Mouse (Mus musculus) gastrocnemius, postnatal 10 days (tissue): ENCODE results near the gene Slc25a21. TPM values are rescaled to one million over a fixed set of nuclear protein-coding genes. Genes with fewer than 3 reads are reported as not detected.
A peak's percentile ranks its signal among the peaks of the same experiment; 100 is the strongest.

Experiments
- DNase-seq: peaks from one replicate; pipeline ENCODE4 v3.0.0; 2021; ENCODE audit warnings: mixed read lengths
- total RNA-seq, 2 experiments: library from RNA; stranded (reverse); gene quantifications; 2 replicates each; pipeline ENCODE4 v1.2.3; 2021

Slc25a21 gene
- total RNA-seq, 2 experiments from 2014 or later, result 0.35 to 0.54 TPM

DNA sequence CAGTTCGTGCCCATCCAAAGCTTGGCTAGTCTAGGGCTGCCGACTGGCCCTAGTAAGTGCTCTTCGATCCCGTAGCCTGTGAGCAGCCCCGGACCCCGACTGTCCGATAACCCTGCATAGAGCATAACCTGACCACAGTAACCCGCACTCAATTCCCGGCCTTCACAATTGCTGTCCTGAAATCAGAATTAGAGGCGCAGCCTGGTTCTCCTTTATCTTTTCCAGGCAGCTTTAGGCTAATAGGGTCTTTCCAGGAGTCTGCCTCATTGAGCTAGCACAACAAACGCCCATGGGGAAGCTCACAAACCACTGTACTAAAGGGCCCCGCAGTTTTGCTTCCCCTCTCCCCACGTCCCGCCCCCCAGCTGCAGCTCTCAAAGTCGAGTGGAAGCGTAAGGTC is 506.9 kb downstream of the Slc25a21 start:
- no peak for DNase-seq

DNA sequence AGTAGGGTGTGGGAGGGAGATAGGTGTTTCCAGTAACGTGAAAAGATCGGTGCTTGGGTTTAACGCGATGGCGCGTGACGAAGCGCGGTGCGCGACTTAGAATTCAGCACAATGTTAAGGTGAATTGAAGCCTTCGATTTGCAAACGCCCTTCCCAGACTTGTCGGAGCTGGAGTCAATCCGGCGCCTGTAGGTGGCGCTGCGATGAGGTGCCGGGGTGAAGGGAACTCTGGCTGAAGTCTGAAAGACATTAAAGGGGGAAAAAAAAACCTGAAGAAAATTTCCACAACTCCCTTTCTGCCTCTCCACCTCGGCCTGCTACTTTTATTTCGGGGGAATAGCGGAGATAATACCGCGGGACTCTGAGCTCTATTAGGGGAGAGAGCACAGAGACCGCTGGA is 507.5 kb downstream of the Slc25a21 start:
- peak; percentile 46 for DNase-seq

DNA sequence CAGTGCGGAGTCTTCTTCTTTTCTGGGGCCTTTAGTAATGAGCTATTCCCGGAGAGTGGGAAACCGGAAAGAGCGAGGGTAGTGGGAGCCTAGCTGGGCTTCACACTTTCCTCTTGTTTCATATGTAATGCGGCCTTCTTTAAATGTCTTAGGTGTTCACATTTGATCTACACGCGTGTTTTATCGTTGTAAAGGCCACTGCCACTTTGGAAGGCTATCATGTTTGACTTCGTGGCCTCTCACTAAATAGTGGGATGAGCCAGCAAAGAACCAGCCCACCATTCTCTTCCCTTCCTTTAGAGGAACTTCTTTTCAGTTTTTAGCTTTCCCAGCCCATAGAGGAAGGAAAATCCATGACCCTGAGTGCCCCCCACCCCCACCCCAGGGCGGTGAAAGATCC is 507.9 kb downstream of the Slc25a21 start:
- no peak for DNase-seq

DNA sequence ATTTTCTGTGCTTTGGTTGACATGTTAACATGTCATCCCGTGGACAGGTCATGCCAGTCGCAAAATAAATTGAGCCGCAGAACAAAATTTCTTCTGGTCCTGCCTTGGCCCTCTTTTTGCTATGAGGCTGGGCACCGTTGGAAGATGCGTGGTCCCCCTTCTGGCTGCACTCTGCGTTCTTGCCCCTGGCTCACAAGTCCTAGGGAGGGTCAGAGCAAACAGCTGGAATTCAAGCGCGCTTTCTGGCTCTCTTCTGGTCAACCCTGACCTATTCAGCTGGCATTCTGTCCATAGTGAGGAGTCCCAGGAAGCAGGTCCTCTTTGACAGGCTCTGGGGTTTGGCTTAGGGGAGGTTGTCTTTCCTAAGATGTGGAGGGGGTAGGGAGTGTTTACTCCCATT is 508.4 kb downstream of the Slc25a21 start:
- DNase-seq, result no peak

DNA sequence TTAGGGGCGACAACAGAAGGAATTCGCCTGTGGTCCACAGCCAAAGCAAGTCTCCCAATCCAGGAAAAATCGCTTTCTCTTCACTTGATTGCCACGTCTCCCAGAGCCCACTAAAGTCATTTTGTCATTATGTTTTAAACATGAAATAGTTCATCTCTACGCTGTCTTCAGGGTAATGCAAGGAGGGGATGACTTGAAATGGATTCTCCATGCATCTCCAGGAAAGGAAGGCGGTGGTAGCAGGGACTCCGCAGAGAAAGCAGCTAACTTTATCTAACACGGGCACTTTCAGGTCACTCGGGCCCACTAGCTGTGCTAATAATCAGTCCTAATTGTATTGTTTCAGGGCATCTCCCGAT is 508.8 kb downstream of the Slc25a21 start:
- no peak for DNase-seq

DNA sequence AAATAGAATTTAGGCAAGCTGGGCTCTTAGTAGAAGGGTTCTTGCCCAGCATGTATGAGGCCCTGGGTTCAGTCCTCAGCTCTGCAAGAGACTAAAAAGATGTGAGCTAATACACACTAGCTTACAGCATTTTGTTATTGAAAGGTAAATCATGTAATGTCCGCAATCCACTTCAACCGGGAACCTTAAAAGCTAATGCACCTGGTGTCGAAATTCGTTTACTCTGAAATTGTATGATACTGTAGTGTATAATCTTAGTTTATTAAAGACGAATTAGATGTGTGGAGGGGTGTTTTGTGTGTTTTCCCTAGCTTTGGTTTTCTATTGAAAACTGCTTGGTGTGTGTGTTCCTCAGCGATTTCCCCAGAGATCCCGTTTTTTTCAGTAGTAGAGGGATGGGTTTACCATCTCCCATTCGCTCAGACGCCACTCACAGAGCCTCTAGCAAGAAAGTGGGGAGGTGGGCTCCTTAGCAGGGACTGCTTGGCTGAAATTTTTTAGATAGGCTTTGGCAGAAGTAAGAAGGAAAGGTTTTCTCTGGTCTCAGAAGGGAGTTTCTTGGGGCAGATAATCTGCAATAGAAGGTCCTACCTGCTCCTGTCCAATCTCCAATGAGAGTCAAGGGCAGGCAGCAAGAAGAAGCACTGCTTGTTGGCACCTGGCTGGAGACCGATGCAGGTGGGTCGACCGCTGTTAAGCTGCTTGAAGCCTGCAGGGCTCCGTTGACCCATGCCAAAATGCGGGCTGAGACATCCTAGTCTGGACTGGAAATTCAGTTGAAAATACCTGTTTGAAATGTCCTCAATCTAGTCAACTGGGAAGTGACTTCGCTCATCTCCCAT is 509.4 kb downstream of the Slc25a21 start:
- no peak for DNase-seq

DNA sequence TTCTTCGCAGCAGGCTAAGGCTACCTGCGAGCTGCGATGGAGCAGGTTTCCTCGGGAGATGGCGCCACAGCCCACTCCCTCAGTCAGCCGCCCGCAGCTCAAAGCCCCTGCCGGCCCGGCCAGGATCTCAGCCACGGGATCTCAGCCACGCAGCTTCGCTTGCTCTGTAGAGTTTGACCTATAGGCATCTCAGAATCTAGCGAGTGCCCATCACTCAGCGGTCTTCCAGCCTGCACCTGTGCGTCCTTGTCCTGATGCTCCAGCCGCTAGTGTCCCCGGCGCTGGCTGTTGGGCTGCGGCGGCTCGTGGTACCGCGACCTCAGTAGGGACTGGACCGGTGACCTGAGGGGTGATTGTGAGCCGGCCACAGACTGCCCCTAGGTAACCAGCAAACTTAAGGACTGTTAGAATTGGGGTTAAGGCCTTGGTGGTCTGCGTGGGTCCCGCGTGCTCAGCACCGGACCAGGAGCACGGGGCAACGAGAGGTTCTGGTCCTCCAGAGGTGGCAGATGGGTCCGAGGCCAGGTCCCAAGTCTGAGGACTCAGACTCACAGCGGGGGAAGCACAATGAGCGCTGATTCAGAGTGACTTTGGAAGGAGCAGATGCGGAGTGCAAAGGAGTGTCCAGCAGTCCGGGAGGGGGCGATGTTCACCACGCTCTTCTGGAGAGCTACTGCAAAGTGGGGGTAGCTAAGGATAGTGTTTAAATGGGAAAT is 516.0 kb downstream of the Slc25a21 start:
- peak; percentile 31 for DNase-seq

DNA sequence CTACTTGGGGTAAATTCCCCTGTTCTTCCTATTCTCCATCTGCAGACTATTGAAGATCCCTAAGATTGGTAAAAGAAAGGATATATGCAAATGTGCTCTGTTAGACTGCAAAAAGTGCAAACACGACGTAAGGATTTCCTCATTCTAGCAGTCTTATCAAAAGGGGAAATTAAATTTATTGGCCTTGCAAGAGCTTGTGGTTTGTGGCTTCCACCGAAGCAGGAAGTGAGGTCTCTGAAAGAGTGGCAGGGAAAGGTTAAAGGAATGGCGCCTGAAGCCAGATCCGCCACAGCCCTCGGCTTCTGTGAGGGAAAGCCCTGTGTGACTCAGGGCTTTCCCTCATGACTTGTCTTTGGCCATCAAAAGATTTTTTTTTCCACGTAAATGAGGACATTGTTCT is 519.7 kb downstream of the Slc25a21 start:
- DNase-seq, result no peak

DNA sequence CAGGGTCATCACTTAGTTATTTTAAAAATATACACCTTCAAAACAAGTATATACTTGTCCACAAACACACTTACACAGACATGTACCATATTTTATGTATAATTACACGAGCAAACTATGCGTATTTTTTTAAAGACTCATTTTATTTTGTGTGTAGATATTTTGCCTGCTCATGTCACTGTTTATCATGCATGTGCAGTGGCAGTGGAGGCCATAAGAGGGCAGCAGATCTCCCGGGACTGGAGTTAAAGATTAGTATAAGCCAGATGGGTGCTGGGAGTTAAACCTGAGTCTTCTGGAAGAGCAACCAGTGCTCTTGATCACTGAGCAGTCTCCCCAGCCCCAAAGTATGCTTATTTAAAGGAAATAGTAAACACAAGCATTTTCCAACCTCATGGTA is 522.5 kb downstream of the Slc25a21 start:
- DNase-seq, result no peak

DNA sequence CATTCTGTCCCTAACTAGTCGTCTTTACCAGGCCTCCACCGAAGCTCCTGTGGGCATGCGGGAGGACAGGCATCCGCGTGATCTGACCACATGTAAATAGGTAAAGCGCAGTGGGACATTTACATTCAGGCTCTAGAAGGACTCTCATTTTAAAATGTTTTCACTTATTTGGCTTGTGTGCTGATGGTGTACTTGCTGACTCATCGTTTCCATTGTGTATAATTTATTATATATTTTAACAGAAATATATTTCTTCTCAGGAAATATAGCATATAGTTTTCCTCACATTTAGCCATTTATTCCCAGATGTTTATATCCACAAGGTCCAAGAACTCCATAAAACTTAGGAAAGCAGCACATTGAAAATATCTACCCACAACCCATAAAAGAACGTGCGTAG is 526.5 kb downstream of the Slc25a21 start:
- DNase-seq, result no peak

DNA sequence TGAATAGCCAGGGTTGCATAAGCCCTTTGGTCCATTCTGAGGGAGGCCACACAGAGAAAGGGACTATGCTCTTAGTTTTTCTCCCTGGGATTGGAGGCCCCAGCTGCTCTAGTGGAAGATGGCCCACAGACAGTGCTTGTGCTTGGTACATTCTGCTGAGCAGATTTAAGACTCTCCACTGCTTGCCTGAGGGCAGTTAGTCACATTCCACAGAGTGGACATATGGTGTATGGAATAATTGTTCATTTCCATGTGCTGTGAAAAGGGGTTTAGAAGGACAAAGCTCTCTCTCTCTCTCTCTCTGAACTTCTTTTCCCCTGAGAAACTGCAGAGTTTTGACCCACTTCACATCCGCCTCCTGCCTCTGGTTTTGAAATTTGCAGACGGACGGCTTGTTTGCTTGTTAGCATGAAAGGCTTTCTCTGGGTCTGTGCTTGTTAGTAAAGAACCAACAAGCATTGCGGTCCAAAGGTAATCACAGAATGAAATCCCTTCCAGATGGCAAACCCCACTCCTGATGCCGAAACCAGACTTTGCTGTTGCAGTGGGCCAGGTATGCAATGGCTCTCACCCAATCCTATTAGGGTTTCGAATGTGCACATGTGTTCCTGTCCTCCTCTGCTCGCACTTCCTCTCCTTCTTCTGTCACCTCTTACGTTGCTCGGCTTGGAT is 527.7 kb downstream of the Slc25a21 start:
- no peak for DNase-seq

Other genes starting within 250 kb of the Slc25a21 start
- gene Prps1l3, start 32.9 kb upstream of the Slc25a21 start, total RNA-seq, result 10 to 100 TPM; 22.0 to 27.7 TPM
- 1 to 10 TPM; 5.0 to 6.9 TPM for gene Mipol1, start 33.0 kb upstream of the Slc25a21 start, total RNA-seq